Mouse (Mus musculus) ES-E14 (cell line): Measurements from ENCODE around the gene Olfr1513. TPM values are rescaled to one million over a fixed set of nuclear protein-coding genes. Genes with fewer than 3 reads are reported as not detected.
A peak's percentile ranks its signal among the peaks of the same experiment; 100 is the strongest.
"Not testable (repeated sequence)": the region's sequence is repeated elsewhere in the genome, so short reads cannot be mapped to it uniquely, and the experiment has no call there.

ENCODE experiments used
- DNase-seq: peaks from one replicate; pipeline ENCODE4 v3.0.0-alpha.2; 2013; ENCODE audit warnings: low read depth, low spot score
- H3K27ac ChIP-seq: 2 replicates; pipeline ENCODE4 v1.5.1; 2012; ENCODE audit warnings: low read depth, mild to moderate bottlenecking, low read length, moderate library complexity, mixed read lengths; ENCODE audit not compliant: poor library complexity, insufficient read depth, severe bottlenecking
- H3K36me3 ChIP-seq: 2 replicates; pipeline ENCODE4 v1.6.1; 2012; ENCODE audit warnings: mild to moderate bottlenecking, low read length, moderate library complexity, mixed read lengths; ENCODE audit not compliant: control insufficient read depth, poor library complexity, insufficient read depth, severe bottlenecking
- H3K4me1 ChIP-seq, 2 experiments: fragments of 150-350 bp in 1 of 2; sonication (generic) in 1 of 2; 2 replicates each; pipeline ENCODE4 v1.6.1; 2012; ENCODE audit warnings: low read length in 2 of 2, mild to moderate bottlenecking in 1 of 2, mixed read lengths in 1 of 2; ENCODE audit not compliant: control insufficient read depth in 2 of 2, insufficient read depth in 2 of 2, poor library complexity in 1 of 2
- H3K4me3 ChIP-seq, 2 experiments: fragments of 150-350 bp in 1 of 2; sonication (generic) in 1 of 2; 2 replicates each; pipeline ENCODE4 v1.5.1; 2012; ENCODE audit warnings: low read length in 2 of 2, low read depth in 1 of 2, mild to moderate bottlenecking in 1 of 2, mixed read lengths in 1 of 2; ENCODE audit not compliant: insufficient read depth in 1 of 2, poor library complexity in 1 of 2, severe bottlenecking in 1 of 2
- H3K9ac ChIP-seq: 2 replicates; pipeline ENCODE4 v1.6.1; 2012; ENCODE audit warnings: low read depth, mild to moderate bottlenecking, low read length, mixed read lengths; ENCODE audit not compliant: poor library complexity, insufficient read depth, severe bottlenecking
- H3K9me3 ChIP-seq: fragments of 150-350 bp; sonication (generic); 2 replicates; pipeline ENCODE4 v1.6.1; 2012; ENCODE audit warnings: low read depth, mild to moderate bottlenecking, low read length; ENCODE audit not compliant: control insufficient read depth, insufficient read depth
- HCFC1 ChIP-seq: IDR thresholded peaks from 2 replicates; pipeline ENCODE4 v1.6.1; 2012; ENCODE audit warnings: low read length, inconsistent platforms, borderline replicate concordance; ENCODE audit not compliant: insufficient read depth
- ZC3H11A ChIP-seq: IDR thresholded peaks from 2 replicates; pipeline ENCODE4 v1.6.1; 2012; ENCODE audit warnings: low read depth, mild to moderate bottlenecking, inconsistent platforms, low read length, borderline replicate concordance
- ZNF384 ChIP-seq: IDR thresholded peaks from 2 replicates; pipeline ENCODE4 v1.6.1; 2012; ENCODE audit warnings: low read depth, low read length, inconsistent platforms
- in situ Hi-C, 2 experiments: fragments of 600-800 bp; cut with MboI; formaldehyde crosslinking; loops; one replicate each; pipeline ENCODE4 v1.15.1; 2025; ENCODE audit warnings: low sequenced_read_pairs in 2 of 2, inconsistent platforms in 1 of 2; ENCODE audit not compliant: unreplicated experiment in 2 of 2
- total RNA-seq: library from RNA; depleted of rRNA; stranded (reverse); fragments of 300-350 nt; gene quantifications from 2 replicates; pipeline ENCODE4 v1.2.3, GENCODE M21; 2012; rRNA removed

The Olfr1513 gene
- total RNA-seq, 1 experiment: not detected

GRCm38 (mm10) chr14:52304644-52305271, 51.5 kb downstream of the Olfr1513 start, which contains the start of gene Mettl3:
Mettl3 (minus strand) TSS chr14:52305128.
- H3K27ac ChIP-seq: peak within 1 kb of the TSS; percentile 96
- no peaks in the 10 kb centered on the region for H3K4me1 ChIP-seq
- H3K9ac ChIP-seq: peak within 1 kb of the TSS; percentile 92
- peaks cover 5% of the 10 kb centered on the region for H3K36me3 ChIP-seq
- no peaks in the 10 kb centered on the region for H3K9me3 ChIP-seq
- TF ChIP-seq HCFC1: peak; percentile 92
- no peak for TF ChIP-seq ZC3H11A
- H3K4me3 ChIP-seq: peak within 1 kb of the TSS; percentile 83 to 84
- in situ Hi-C loops: no loop called here
- peak; percentile 87 for DNase-seq

DNA sequence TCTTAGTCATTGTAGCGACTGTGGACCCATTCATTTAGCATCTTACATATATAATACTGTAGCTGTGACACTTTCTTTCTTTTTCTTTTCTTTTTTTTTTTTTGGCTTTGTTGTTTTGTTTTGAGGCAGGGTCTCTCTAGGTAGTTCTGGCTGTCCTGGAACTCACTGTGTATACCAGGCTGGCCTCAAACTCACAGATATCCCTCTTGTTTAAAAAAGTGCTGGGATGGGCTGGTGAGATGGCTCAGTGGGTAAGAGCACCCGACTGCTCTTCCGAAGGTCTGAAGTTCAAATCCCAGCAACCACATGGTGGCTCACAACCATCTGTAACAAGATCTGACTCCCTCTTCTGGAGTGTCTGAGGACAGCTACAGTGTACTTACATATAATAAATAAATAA, 52.7 kb downstream of the Olfr1513 start:
- in situ Hi-C loops, H3K9me3 ChIP-seq, H3K27ac ChIP-seq, H3K4me1 ChIP-seq, H3K9ac ChIP-seq, DNase-seq, H3K4me3 ChIP-seq: not testable (repeated sequence)
- H3K36me3 ChIP-seq: peaks cover 11% of the 10 kb centered on the region
- TF ChIP-seq ZNF384: peak; percentile 77

Other genes with a start within 250 kb of the Olfr1513 start
- gene Rpgrip1, start 245.7 kb downstream of the Olfr1513 start, total RNA-seq: 3.3 and 6.4 TPM in 2 replicates
- 54.7 and 80.3 TPM in 2 replicates for gene Supt16, start 159.0 kb downstream of the Olfr1513 start, total RNA-seq
- gene Chd8, start 98.6 kb downstream of the Olfr1513 start, total RNA-seq: 45.1 and 82.1 TPM in 2 replicates
- 21.3 and 29.1 TPM in 2 replicates for gene Tox4, start 77.3 kb downstream of the Olfr1513 start, total RNA-seq
- gene Rab2b, start 76.9 kb downstream of the Olfr1513 start, total RNA-seq: 2.6 and 4.9 TPM in 2 replicates
- 22.0 and 50.3 TPM in 2 replicates for gene Mettl3, start 51.3 kb downstream of the Olfr1513 start, total RNA-seq
- gene Sall2, start 27.6 kb downstream of the Olfr1513 start, total RNA-seq: 4.3 and 5.0 TPM in 2 replicates
- not detected in 2 replicates for gene Olfr1512, start 22.8 kb upstream of the Olfr1513 start, total RNA-seq
- gene Olfr1511, start 41.0 kb upstream of the Olfr1513 start, total RNA-seq: not detected in 2 replicates
- not detected in 2 replicates for gene Olfr1510, start 58.0 kb upstream of the Olfr1513 start, total RNA-seq
- not detected in 2 replicates for gene Olfr1509, start 86.6 kb upstream of the Olfr1513 start, total RNA-seq
- gene Olfr1508, start 111.1 kb upstream of the Olfr1513 start, total RNA-seq: not detected in 2 replicates
- not detected in 2 replicates for gene Olfr1507, start 139.3 kb upstream of the Olfr1513 start, total RNA-seq